Mouse (Mus musculus) granulocyte monocyte progenitor cell, adult 5-6 weeks (primary cell): Measurements from ENCODE around the gene Cmc2. TPM values are rescaled to one million over a fixed set of nuclear protein-coding genes. Genes with fewer than 3 reads are reported as not detected.

ENCODE experiments used
- ATAC-seq: replicated peaks from 2 replicates; pipeline ENCODE4 v1.8.0; 2016; ENCODE audit warnings: mild to moderate bottlenecking, moderate TSS enrichment, inconsistent platforms; ENCODE audit not compliant: poor library complexity, severe bottlenecking
- total RNA-seq, 2 experiments: library from RNA; stranded (forward) in 1 of 2; stranded (reverse) in 1 of 2; fragments of 200-712, 200-1000 nt in 1 of 2; fragments of >200 nt in 1 of 2; fragmentation: Nextera tagmentation in 1 of 2; gene quantifications; 2 replicates each; pipeline ENCODE4 v1.2.3; 2014 to 2017

The Cmc2 gene
- total RNA-seq, 2 experiments from 2014 or later, result 51.4 to 58.2 TPM

DNA sequence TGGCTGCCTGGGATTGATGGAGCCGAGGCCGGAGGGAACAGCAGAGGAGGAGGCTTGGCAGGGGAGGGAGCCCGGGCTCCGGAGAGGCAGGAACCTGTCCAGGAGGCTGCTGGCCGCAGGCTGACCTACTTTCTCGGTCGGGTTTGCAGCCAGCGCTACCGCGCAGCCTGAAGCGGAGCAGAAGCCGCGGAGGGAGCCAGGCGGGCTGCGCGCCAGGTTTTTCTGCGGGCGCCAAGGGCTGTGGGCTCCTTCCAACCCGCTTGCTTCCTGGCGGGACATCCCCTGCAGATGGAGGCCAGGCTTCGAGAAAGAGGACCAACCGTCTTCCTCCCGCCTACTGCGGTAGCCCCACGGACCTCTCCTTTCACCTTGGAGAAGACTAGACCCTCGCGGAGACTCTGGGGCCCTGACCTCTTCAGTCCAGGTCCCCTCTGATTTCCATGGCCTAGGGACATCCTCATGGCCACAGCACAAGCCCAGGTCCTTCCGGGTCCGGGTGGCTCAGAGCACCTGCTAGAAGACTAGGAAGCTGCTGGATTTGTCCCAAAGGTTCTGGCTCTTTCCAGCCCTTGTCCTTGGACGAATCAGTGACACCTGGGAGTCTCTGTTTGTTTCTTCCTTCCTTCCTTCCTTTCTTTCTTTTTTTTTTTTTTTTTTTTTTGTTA is 57.8 kb downstream of the Cmc2 start:
- ATAC-seq, result peak; percentile 68

GRCm38 (mm10) chr8:116862191-116862590 is 59.1 kb downstream of the Cmc2 start:
- ATAC-seq, result no peak

- ATAC-seq, result no peak
Observed at GRCm38 (mm10) chr8:116852042-116852441, 69.2 kb downstream of the Cmc2 start.

- ATAC-seq, result no peak
Observed at GRCm38 (mm10) chr8:116848042-116848441, 73.2 kb downstream of the Cmc2 start.

- ATAC-seq, result no peak
Observed at GRCm38 (mm10) chr8:116842678-116843077, 78.6 kb downstream of the Cmc2 start.

Other genes starting within 250 kb of the Cmc2 start
- 5.4 TPM in 2 replicates for gene Cdyl2, start 188.5 kb downstream of the Cmc2 start, total RNA-seq (2014; fragmentation: Nextera tagmentation)
- gene Cdyl2, start 188.5 kb downstream of the Cmc2 start, total RNA-seq (2017), result 4.4 and 7.0 TPM in 2 replicates
- gene Cenpn, start 275 bp upstream of the Cmc2 start, total RNA-seq (2014; fragmentation: Nextera tagmentation), result 22.0 and 38.4 TPM in 2 replicates
- gene Cenpn, start 275 bp upstream of the Cmc2 start, total RNA-seq (2017), result 33.9 and 43.1 TPM in 2 replicates
- 9.8 and 10.8 TPM in 2 replicates for gene Atmin, start 21.9 kb upstream of the Cmc2 start, total RNA-seq (2014; fragmentation: Nextera tagmentation)
- gene Atmin, start 21.9 kb upstream of the Cmc2 start, total RNA-seq (2017), result 10.6 and 15.1 TPM in 2 replicates
- gene 1700030J22Rik, start 57.5 kb upstream of the Cmc2 start, total RNA-seq (2014; fragmentation: Nextera tagmentation), result not detected in 2 replicates
- 0.82 TPM in 1 of 2 replicates, not detected in the other for gene 1700030J22Rik, start 57.5 kb upstream of the Cmc2 start, total RNA-seq (2017)
- 56.4 and 61.5 TPM in 2 replicates for gene Gcsh, start 72.1 kb upstream of the Cmc2 start, total RNA-seq (2014; fragmentation: Nextera tagmentation)
- gene Gcsh, start 72.1 kb upstream of the Cmc2 start, total RNA-seq (2017), result 80.8 and 104 TPM in 2 replicates
- gene Pkd1l2, start 161.0 kb upstream of the Cmc2 start, total RNA-seq (2014; fragmentation: Nextera tagmentation), result not detected in 2 replicates
- not detected in 2 replicates for gene Pkd1l2, start 161.0 kb upstream of the Cmc2 start, total RNA-seq (2017)
- 0.47 and 0.49 TPM in 2 replicates for gene Bco1, start 174.4 kb upstream of the Cmc2 start, total RNA-seq (2014; fragmentation: Nextera tagmentation)
- 1.1 and 2.3 TPM in 2 replicates for gene Bco1, start 174.4 kb upstream of the Cmc2 start, total RNA-seq (2017)
- 5.9 and 7.6 TPM in 2 replicates for gene Gan, start 236.7 kb upstream of the Cmc2 start, total RNA-seq (2014; fragmentation: Nextera tagmentation)
- 3.4 and 6.4 TPM in 2 replicates for gene Gan, start 236.7 kb upstream of the Cmc2 start, total RNA-seq (2017)